Mouse (Mus musculus): ENCODE results near the gene 4930522L14Rik. TPM values are rescaled to one million over a fixed set of nuclear protein-coding genes. Genes with fewer than 3 reads are reported as not detected.

The 4930522L14Rik gene
- polyA plus RNA-seq, 1 experiment from 2014 or later = 12.7 TPM

Other genes with a start within 250 kb of the 4930522L14Rik start
- 14.8 and 17.0 TPM in 2 replicates for gene Crlf2, start 192.9 kb downstream of the 4930522L14Rik start, polyA plus RNA-seq (2015; fragmentation: Nextera tagmentation; extraction: Ambion mirVana)
- gene 5430403G16Rik, start 60.8 kb downstream of the 4930522L14Rik start, polyA plus RNA-seq (2015; fragmentation: Nextera tagmentation; extraction: Ambion mirVana) = 2.5 and 2.6 TPM in 2 replicates
- gene Gm15446, start 171.5 kb upstream of the 4930522L14Rik start, polyA plus RNA-seq (2015; fragmentation: Nextera tagmentation; extraction: Ambion mirVana) = 0.59 and 0.62 TPM in 2 replicates
- gene Zfp932, start 244.6 kb upstream of the 4930522L14Rik start, polyA plus RNA-seq (2015; fragmentation: Nextera tagmentation; extraction: Ambion mirVana) = 18.3 and 21.7 TPM in 2 replicates